Mouse (Mus musculus): Measurements from ENCODE around the gene Trp53rka.
"Not testable (repeated sequence)": the region's sequence is repeated elsewhere in the genome, so short reads cannot be mapped to it uniquely, and the experiment has no call there.

Gene Trp53rka

DNA sequence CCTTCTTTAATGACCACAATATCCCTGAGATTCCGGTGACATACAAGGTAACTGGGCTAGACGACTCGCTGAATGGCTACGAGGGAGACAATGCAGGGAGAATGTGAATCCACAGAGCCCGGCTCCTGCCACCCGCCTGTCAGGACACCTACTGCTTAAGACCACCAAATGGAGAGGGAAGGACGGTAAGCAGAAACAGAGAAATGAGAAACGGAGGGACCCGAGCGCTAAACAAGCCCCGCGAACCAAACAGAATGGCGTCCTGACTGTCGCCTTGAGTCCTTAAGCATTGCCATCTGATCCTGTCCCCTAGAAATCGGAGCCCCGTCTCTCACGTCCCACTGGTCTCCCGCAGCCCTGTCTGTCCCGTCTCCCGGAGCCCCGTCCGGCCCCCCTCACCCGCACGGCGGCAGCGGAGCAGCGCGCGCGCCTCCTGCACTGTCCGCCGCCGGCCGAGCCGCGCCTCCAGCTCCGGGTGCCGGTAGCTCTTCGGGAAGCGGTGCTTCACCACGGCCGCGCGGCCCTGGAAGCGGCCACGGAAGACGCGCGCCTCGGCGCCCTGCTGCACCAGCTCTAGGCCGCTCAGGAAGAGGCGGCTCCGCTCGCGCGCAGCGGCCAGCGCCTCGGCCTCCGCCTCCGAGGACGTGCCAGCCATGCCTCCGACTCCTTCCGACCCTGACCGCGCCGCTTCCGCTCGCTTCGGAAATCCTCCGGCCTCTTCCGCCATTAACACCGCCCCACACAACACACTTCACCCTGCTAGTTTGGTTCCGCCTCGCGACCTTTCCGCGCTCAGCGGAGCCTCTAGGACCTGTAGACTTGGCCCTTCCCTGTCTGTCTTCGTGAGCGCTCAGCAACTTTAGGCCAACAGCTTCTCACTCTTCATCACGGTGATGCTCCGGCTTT, at the start of gene Trp53rka:
Trp53rka (minus strand) TSS at position 677 of the 906 bp plus-strand sequence.
- peak; percentile 79 for DNase-seq (ENCODE audit: low spot score)

GRCm38 (mm10) chr2:165540975-165541374, 47.9 kb upstream of the Trp53rka start:
- no peak for DNase-seq (ENCODE audit: low spot score)

GRCm38 (mm10) chr2:165533789-165534188, 40.7 kb upstream of the Trp53rka start:
- DNase-seq (ENCODE audit: low spot score) = no peak

DNA sequence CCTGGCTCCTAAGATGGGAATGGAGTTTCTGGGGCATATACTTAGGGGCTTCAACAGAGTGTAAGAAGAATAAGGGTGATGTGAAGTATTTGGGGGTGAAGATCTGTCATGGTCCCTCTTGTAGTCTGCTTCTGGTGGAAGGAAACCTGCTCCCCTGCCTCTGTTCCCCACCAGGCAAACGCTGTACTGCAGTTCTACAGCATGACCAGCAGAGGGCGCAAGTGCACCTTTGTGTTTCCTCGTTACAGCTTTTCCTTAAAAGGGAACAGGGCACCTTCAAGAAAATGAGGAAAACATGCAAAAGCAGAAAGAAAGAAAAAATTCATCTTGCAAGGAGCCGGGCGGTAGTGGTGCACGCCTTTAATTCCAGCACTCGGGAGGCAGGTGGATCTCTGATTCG, 36.0 kb upstream of the Trp53rka start:
- DNase-seq (ENCODE audit: low spot score) = peak; percentile 16

DNA sequence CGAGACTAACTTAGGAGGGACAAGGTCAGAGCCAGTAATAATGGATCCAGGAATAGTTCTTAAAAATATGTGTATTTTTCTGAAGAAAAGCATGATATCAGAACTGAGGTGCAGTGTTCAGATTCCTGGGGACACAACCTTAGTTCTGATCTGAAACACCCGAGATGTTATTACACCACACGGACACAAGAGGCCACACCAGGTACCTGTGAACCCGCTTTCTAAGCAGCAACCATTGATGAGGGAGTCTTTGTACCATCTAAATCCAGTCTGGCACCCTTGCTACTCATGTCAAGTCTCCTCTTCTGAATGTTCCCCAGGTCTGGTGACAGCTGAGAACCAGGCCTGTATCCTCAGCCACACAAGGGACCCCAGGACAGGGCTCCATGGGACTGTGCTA, 32.5 kb upstream of the Trp53rka start:
- DNase-seq (ENCODE audit: low spot score) = no peak

DNA sequence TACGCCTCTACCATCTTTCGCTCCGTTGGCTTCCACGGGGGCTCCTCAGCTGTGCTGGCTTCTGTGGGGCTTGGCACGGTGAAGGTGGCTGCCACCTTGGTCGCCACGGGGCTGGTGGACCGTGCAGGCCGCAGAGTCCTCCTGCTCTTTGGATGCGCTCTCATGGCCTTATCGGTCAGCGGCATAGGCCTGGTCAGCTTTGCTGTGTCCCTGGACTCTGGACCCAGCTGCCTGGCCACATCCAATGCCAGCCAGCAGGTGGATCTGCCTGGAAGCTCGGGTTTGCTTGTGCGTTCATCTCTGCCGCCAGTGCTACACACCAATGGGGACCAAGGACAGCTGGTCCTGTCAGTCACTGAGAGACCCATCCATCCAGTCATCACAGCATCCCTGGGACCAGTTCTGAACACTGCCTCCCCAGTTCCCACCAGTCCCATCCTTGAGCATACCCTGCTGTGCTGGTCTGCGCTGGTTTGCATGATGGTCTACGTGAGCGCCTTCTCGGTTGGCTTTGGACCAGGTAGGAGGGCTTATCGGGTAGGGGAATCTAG, 22.1 kb upstream of the Trp53rka start:
- no peak for DNase-seq (ENCODE audit: low spot score)

GRCm38 (mm10) chr2:165512870-165513600, 19.9 kb upstream of the Trp53rka start:
- DNase-seq (ENCODE audit: low spot score) = no peak

DNA sequence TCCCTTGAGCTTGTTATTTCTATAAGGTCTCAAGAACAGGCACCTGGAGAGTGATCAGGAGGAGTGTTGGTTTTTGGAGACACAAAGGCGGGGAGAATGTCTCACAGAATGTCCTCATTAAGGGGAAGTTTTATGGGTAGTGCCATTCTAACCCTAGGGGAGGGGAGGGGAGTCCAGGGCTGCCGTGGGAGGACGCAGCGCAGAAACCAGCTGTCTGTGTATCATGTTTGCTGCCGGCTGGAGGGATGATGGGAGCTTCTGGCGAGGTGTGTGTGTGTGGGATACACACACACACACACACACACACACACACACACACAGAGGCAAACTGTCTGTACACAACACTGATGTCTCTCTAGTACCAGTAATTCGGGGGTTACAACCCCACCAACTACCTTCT, 19.3 kb upstream of the Trp53rka start:
- DNase-seq (ENCODE audit: low spot score) = no peak

GRCm38 (mm10) chr2:165511530-165511929, 18.4 kb upstream of the Trp53rka start:
- DNase-seq (ENCODE audit: low spot score) = not testable (repeated sequence)

DNA sequence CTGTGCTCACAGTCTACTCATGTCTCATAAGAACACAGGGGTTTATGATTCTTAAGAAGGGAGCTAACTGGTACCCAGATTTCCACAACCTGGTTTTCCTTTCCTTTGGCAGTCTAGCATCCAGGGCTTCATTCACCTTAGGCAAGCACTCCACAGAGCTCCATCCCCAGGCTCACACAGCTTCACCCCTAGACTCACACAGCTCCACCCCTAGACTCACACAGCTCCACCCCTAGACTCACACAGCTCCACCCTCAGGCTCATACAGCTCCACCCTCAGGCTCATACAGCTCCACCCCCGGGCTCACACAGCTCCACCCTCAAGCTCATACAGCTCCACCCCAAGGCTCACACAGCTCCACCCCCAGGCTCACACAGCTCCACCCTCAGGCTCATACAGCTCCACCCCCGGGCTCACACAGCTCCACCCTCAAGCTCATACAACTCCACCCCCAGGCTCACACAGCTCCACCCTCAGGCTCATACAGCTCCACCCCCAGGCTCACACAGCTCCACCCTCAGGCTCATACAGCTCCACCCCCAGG, 17.9 kb upstream of the Trp53rka start:
- not testable (repeated sequence) for DNase-seq (ENCODE audit: low spot score)

DNA sequence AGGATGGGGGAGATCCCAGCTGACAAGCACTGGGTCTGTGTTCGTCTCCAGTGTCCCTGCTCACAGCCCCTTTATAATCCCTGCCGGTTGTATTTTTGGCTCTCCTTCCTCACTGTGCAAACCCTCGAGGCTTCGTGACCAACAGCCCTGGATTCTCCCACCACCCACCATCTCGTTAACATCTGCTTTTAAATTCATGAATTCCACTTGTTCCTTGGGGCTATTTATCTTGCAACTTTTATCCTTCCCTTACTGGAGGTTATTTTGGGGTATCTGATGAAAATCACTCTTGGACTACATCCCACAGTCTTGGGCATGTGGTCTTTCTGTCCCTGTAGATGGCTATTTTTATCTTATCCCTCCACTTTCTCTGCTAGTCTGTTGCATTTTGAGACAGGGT, 17.3 kb upstream of the Trp53rka start:
- DNase-seq (ENCODE audit: low spot score) = no peak

- no peak for DNase-seq (ENCODE audit: low spot score)
These were observed 16.6 kb upstream of the Trp53rka start for GRCm38 (mm10) chr2:165509686-165510085.

DNA sequence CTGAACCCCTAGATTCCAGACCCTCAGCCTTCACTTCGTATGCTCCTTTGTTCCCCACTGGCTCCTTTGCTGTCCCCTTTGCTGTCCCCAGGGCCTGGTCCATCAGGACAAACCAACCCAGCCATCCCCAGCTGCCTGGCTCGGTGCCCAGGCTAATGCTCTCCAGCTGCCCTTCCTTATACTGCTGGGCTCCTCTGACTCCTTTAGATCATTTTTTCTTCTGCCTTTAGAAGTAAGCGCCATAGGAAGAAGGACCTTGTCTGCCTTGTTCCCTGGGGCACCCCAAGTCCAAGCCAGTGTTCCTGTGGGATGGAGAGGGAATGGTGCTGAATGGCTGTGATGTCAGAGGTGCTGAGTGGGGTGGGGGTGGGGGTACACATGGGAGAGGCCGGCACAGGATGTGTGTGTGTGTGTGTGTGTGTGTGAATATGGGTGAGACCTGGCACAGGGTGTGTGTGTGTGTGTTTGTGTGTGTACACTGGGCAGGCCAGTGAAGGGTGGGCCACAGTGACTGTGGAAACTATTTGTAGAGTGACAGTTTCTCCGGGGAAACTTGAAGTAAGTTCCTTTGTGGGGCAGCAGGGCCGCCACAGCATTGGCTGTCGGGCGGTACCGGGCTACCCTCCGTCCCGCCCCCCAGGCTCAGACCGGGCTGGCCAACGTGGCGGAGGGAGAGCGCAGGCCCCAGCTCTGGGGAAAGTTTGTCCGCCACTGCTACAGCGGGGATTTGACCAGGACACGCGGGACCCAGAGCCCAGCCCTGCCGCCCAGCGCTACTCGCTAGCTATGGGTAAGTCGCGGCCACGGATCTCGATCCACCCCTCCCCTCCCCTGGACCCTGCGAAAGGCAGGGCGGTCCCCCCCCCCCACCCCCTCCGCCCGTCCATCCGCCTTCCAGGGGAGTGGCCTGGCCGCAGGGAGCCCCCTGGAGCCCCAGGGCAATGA, 10.4 kb upstream of the Trp53rka start, which contains the start of gene Slc2a10:
Slc2a10 (plus strand) TSS at position 529 of the 945 bp plus-strand sequence.
- no peak for DNase-seq (ENCODE audit: low spot score)

DNA sequence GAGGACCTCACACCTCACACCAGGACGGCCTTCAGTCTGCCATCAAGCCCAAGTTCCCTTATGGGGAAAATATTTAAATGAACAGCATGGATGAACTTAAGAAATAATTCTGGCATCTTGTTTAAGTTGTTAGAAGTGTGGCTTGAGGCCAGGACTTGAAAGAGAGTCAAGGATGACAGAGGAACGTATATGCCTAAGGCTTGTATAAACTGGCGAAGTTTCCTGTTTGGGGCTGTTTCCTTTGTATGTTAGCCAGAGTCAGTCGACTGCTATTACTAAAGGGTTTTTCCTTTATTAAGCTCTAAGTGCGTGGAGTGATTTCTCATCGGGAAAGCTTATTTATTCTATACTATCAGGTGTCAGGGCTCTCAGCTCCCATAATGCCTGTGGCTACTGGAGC, 5.7 kb upstream of the Trp53rka start:
- DNase-seq (ENCODE audit: low spot score) = no peak

DNA sequence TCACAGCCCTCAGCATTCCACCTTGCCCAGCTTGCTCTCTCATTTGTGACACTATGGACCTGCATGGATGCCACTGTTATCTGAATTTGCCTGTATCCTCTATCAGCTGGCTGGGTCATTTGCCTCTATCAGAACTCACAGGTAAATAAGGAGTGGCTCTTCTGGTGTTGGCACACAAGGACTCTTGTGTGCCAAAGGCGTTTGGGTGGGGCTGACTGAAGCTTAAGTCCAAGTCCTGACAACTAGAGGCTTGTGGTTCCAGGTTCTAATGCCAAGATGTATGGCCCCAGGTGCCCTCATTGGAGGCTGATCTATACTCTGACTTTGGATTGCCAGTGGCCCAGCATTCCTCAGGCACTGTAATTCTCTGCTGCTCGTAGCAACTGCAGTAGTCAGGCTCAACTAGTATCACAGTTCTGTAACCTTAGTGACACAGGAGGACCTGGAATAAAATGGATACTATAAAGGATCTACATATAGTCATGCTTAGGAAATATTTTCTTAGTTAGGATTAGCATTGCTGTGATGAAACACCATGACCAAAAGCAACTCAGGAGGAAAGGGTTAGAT, 4.7 kb upstream of the Trp53rka start:
- no peak for DNase-seq (ENCODE audit: low spot score)

DNA sequence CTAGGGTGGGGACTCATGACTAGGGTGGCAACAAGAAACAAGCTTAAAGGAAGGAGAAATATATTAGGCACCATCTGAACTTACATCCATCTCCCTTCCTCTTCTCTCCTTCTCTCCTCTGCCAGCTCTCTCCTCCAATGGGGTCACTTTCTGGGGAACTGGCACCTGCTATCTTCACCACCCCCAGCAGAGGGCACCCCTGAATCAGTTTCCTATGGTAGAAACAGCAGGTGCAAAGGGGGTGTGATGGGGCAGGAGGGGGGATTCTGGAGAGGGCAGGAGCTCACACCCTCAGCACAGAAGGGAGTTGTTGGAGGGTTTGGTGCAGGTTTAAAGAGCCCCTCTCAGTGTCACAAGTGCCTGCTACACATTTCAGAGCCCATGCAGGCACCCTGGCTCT, 3.1 kb upstream of the Trp53rka start:
- peak; percentile 59 for DNase-seq (ENCODE audit: low spot score)

DNA sequence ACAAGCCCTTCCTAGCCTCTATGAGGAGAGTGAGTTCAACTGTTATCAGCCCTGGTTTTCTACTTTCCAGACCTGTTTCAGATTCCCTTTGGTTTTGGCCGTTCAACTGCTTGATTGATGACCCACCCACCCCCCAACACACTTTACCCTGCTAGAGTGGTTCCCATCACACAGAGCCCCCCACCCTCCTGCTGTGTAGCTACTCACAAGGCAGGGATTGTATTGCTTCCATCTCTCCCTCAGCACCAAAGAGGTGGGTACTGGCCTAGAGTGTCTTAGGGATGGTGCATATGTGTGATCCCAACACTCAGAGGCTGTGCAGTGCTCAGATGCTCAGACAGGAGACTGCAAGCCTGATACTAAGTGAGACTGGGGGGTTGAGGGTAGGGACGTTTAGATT, 1.4 kb upstream of the Trp53rka start:
- no peak for DNase-seq (ENCODE audit: low spot score)

DNA sequence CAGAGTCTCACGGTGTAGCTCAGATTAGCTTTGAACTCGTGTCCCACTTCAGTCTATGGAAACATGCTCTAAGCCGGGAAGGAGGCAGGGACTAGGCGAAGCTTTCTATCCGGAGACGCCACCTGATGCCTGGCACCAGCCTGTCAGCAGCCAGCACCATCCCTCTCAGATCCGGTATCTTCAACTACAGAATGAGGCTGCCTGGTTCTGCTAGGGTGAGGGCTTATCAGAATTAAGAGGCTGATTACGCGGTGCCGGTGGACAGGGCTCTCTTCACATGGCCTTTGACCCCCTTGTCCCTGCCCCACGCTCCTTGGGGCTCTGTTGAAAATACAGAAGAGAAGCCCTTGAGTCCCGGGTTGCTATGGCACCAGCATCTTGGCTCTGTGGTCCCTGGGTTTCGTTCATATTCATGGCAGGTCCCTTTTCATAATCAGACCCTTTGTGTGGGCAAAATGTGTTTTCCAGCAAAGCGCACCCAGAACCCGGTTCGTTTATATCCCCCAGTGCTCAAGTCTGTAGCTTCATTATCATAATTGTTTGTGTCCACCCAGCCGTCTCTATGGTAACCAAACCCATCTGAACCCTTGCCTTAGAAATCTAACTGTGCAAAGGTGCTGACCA, 575 bp upstream of the Trp53rka start:
- DNase-seq (ENCODE audit: low spot score) = no peak

GRCm38 (mm10) chr2:165486881-165487535, 6.1 kb downstream of the Trp53rka start:
- peak; percentile 56 for DNase-seq (ENCODE audit: low spot score)

- DNase-seq (ENCODE audit: low spot score) = no peak
These were observed 6.7 kb downstream of the Trp53rka start for GRCm38 (mm10) chr2:165486401-165486800.
